Mouse (Mus musculus) splenic B cell, adult 2 months (primary cell): ENCODE data around the gene Rab11fip2.

ENCODE experiments used
- DNase-seq: peaks from one replicate; pipeline ENCODE4 v3.0.0-alpha.2; 2011; ENCODE audit warnings: low read depth, low spot score
- H3K27me3 ChIP-seq: 2 replicates; pipeline ENCODE4 v1.6.1; 2012; ENCODE audit warnings: mild to moderate bottlenecking, low read length, moderate library complexity, mixed read lengths; ENCODE audit not compliant: control insufficient read depth, poor library complexity, insufficient read depth, severe bottlenecking
- H3K36me3 ChIP-seq: 2 replicates; pipeline ENCODE4 v1.6.1; 2012; ENCODE audit warnings: mild to moderate bottlenecking, low read length, moderate library complexity, mixed read lengths; ENCODE audit not compliant: control insufficient read depth, poor library complexity, insufficient read depth, severe bottlenecking

Gene Rab11fip2

DNA sequence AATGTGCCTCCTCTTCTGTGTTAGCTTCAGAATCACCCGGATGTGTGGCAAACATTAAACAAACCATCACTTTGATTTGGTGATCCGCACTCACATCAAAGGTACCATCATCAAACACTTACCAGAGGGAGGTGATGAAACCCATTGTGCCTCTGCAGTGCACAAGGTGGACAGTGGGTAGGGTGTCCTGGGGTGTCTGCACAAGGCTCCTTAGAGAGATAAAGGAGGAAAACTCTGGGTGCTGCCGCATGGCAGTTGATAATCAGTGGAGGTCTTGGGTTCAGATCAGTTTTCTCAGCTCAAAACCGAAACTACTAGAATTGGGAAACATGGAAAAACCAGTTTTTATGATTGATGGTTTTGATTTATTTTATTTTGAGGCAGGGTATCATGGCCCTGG is 54.1 kb downstream of the Rab11fip2 start:
- H3K27me3 ChIP-seq = no peaks in the 10 kb centered on the region
- H3K36me3 ChIP-seq = peaks cover 2% of the 10 kb centered on the region; the same call in 1 of the 2 replicates
- DNase-seq = no peak

DNA sequence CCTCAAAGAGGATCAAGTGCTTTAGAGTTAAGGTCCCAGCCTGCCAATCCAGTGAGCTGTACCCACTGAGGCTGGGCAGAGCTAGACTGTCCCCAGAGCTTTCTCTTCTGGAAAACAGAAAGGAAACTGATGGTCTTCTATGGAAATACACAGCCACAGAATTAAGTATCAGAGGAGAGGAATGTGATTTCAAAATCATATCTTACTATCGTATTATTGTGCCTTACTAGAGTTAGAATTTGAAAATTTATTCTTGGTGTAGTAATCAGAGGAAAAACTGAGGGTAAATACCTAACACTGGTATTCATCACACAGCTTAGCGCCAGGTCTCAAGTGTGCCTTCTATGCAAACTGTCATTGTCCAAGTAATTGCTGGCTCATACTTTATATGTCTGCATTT is 54.6 kb downstream of the Rab11fip2 start:
- H3K36me3 ChIP-seq = peaks cover 2% of the 10 kb centered on the region; the same call in 1 of the 2 replicates
- DNase-seq = no peak
- no peaks in the 10 kb centered on the region for H3K27me3 ChIP-seq

DNA sequence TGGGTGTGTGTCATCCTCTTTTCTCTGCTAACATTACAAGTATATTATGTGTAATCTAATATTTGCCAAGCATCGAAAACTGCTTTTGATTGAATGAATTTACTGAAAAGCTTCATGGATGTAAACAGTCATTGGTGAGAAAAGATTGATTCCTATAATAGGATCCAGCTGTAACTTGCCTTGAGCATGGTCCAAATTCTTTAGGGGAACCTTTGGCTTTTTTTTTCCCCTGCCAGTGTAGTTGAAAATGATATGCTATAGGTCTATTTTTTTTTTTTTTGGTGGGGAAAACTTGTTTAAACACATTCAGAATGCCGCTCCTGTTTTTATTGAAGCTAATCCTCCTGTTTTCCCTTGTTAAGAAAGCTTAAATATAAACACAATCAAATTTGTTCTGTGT is 55.6 kb downstream of the Rab11fip2 start:
- Histone ChIP-seq H3K36me3 (peaks cover 2% of the 10 kb centered on the region; the same call in 1 of the 2 replicates), H3K27me3 (no peaks in the 10 kb centered on the region)
- DNase-seq = no peak

GRCm38 (mm10) chr19:59885301-59885700 is 58.2 kb downstream of the Rab11fip2 start:
- DNase-seq = no peak
- Histone ChIP-seq H3K36me3 (no peaks in the 10 kb centered on the region), H3K27me3 (no peaks in the 10 kb centered on the region)

DNA sequence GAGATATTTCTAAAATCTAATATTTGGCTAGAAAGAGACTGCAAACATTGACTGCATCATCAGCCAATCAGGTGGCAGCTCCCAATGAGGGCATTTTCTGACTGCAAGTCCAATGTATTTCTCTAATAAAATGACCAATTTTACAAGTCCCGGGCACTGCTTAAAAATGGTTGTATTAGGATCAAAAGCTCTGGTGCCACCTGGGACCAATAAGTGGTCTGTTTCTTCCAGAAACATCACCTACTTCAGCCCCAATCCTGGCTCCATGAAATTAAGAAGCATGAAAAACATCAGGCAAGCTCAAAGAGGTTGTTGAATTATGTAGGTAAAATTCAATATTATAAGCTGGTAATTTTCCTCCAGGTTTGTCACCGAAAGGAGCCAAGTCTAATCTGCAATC is 66.2 kb downstream of the Rab11fip2 start:
- no peaks in the 10 kb centered on the region for H3K27me3 ChIP-seq
- H3K36me3 ChIP-seq = no peaks in the 10 kb centered on the region
- DNase-seq = no peak

DNA sequence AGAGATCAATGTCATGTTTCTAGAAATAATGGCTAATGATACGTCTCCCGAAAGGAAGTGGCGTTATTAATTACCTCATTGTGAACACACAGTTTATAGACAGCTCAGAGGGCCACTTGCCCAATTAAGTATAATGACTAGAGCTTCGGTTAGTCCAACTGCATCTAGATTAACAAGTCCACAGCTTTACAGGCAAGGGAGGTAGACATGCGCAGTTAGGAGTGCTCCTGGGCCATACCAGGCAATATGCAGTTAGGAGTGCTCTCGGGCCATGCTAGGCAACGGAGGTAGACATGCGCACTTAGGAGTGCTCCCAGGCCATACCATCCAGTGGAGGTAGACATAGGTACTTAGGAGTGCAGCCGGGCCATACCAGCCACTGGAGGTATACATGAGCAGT is 76.8 kb downstream of the Rab11fip2 start:
- Histone ChIP-seq H3K27me3 (no peaks in the 10 kb centered on the region), H3K36me3 (no peaks in the 10 kb centered on the region)
- no peak for DNase-seq

GRCm38 (mm10) chr19:59862423-59862822 is 81.0 kb downstream of the Rab11fip2 start:
- DNase-seq = no peak
- Histone ChIP-seq H3K36me3 (no peaks in the 10 kb centered on the region), H3K27me3 (no peaks in the 10 kb centered on the region)

- Histone ChIP-seq H3K27me3 (no peaks in the 10 kb centered on the region; the same call in 1 of the 2 replicates), H3K36me3 (no peaks in the 10 kb centered on the region)
- no peak for DNase-seq
Measured at GRCm38 (mm10) chr19:59860799-59861198, 82.7 kb downstream of the Rab11fip2 start.

DNA sequence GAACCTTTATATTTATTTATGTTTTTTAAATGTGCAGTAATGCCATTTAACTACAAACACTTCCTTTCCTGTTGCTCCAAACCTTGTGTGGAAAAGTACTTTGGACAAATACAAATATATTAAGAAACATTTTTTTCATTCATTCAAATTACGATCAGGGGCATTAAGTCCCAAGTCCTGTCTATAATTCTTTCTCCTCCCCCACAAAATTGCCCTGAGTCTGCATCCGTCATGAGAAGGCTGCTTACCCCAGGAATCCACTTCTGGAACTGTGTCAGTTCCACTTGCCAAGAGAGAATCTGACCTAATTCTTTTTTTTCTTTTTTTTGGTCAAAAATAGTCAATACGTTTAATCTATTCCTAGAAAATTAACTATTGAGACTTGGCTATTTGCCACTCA is 90.4 kb downstream of the Rab11fip2 start:
- no peak for DNase-seq
- Histone ChIP-seq H3K36me3 (no peaks in the 10 kb centered on the region), H3K27me3 (no peaks in the 10 kb centered on the region; the same call in 1 of the 2 replicates)
